Mouse (Mus musculus) lung, adult 2 months (tissue): ENCODE results near the gene Tcirg1. TPM values are rescaled to one million over a fixed set of nuclear protein-coding genes. Genes with fewer than 3 reads are reported as not detected.

Experiments used
- DNase-seq: peaks from one replicate; pipeline ENCODE4 v3.0.0; 2022
- H3K4me1 ChIP-seq: fragments of 200-500 bp; 2 replicates; pipeline ENCODE4 v1.6.1; 2011; ENCODE audit warnings: low read length; ENCODE audit not compliant: control insufficient read depth, insufficient read depth
- H3K4me3 ChIP-seq: fragments of 200-500 bp; replicated peaks from 2 replicates; pipeline ENCODE3; 2011; ENCODE audit warnings: low read depth, mild to moderate bottlenecking, control low read depth, low read length; ENCODE audit errors: extremely low read depth
- CTCF ChIP-seq: fragments of 200-500 bp; IDR thresholded peaks from 2 replicates; pipeline ENCODE4 v1.5.1; 2011; ENCODE audit warnings: mild to moderate bottlenecking, low read length, control low read depth; ENCODE audit not compliant: insufficient read depth
- POLR2A ChIP-seq: fragments of 200-500 bp; IDR thresholded peaks from 2 replicates; pipeline ENCODE4 v1.6.1; 2011; ENCODE audit warnings: low read depth, mild to moderate bottlenecking, control low read depth, low read length, borderline replicate concordance; ENCODE audit errors: extremely low read depth
- WGBS: fragments of 180-500 bp; shearing (Covaris S2); methylation state at CpG from one replicate; pipeline ENCODE4 v1.1.7; 2018; 5-methylcytosine and 5-hydroxymethylcytosine counted together
- polyA plus RNA-seq: library from polyadenylated mRNA; depleted of rRNA; stranded (reverse); fragments of >200 nt; gene quantifications from 2 replicates; pipeline ENCODE4 v1.2.3, GENCODE M21; 2012; rRNA removed

Tcirg1 gene
- 157 and 164 TPM in 2 replicates for polyA plus RNA-seq

- Histone ChIP-seq H3K4me1 (peaks cover 13% of the 10 kb centered on the region), H3K4me3 (peak within 1 kb of the TSS; percentile 65)
- DNase-seq: peak; percentile 87
- WGBS: 3% methylated on average over 36 of the region's 36 CpGs
- TF ChIP-seq POLR2A: peak; percentile 87; the same call in 1 of the 2 replicates
- TF ChIP-seq CTCF: no peak
These were observed at the start of gene Tcirg1 for GRCm38 (mm10) chr19:3906795-3907786. Tcirg1 (minus strand) TSS chr19:3907133.

- no peak for DNase-seq
- TF ChIP-seq POLR2A: no peak
- no peak for TF ChIP-seq CTCF
- WGBS: 58% methylated on average over 4 of the region's 4 CpGs
These were observed 48.9 kb upstream of the Tcirg1 start for GRCm38 (mm10) chr19:3955804-3956203.

GRCm38 (mm10) chr19:3955033-3955432 is 48.1 kb upstream of the Tcirg1 start:
- TF ChIP-seq CTCF: no peak
- TF ChIP-seq POLR2A: no peak
- Histone ChIP-seq H3K4me3 (no peak overlapping the region), H3K4me1 (no peaks in the 10 kb centered on the region)
- DNase-seq: no peak
- WGBS: 64% methylated on average over 3 of the region's 3 CpGs

More at GRCm38 (mm10) chr19:3955804-3956203, 48.9 kb upstream of the Tcirg1 start:
- H3K4me3 ChIP-seq: no peak overlapping the region
- no peaks in the 10 kb centered on the region for H3K4me1 ChIP-seq

DNA sequence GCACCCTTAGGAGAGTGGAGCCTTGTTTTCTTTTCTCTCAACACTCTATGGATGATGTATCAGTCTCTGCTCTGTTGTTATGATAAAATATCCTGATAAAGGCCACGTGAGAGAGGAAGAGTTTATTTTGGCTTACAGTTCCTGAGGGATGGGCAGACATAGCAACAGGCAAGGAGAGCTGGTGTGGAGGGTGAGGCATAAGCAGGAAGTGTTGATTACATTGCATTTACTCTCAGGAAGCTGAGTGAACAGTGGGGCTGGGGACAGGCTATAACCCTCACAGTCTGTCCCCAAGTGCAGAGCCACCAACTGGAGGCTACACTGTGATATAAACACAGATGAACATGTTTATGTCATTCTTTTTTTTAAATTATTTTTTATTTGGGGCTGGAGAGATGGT is 45.2 kb upstream of the Tcirg1 start:
- TF ChIP-seq POLR2A: no peak
- no peak for TF ChIP-seq CTCF
- Histone ChIP-seq H3K4me3 (no peak overlapping the region), H3K4me1 (no peaks in the 10 kb centered on the region)
- no peak for DNase-seq
- 19% methylated on average over 1 of the region's 1 CpGs for WGBS

DNA sequence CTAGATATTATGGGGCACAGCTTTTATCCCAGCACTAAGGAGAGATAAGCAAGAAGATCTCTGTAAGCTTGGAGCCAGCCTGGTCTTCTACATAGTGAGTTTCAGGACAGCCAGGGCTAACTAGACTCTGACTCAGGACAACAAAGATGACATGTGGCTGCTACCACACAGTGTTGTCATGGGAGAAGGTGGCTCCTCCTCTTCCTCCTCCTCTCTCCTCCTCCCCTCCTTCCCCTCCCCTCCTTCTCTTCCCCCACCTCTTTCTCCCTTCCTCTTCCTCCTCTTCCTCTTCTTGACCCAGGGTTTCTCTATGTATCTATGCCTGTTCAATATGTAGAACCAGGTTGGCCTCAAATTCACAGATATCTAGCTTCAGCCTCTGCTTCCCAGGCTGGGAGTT is 44.5 kb upstream of the Tcirg1 start:
- TF ChIP-seq CTCF: no peak
- no peak for TF ChIP-seq POLR2A

DNA sequence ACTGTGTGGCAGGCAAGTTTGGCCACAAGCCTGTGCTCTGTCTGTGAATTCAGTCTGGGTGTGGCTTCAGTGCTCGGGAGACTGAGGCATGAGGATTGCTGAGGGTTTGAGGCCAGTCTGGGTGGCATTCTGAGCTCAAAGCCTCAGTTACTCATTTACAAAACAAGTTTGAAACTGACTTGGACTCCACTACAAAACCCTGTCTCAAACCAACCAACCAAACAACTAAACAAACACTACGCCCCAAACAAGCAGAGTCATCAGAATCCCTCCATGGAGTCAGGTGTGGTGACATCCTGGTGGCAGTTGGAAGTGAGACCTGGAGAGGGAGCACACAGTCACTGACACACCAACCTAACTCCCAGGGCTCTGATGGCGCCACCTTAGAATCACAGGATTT is 43.4 kb upstream of the Tcirg1 start:
- DNase-seq: no peak
- Histone ChIP-seq H3K4me1 (no peaks in the 10 kb centered on the region), H3K4me3 (no peak overlapping the region)
- 87% methylated on average over 3 of the region's 3 CpGs for WGBS
- TF ChIP-seq POLR2A (no peak), CTCF (no peak)

More for the DNA sequence above, 44.5 kb upstream of the Tcirg1 start:
- Histone ChIP-seq H3K4me3 (no peak overlapping the region), H3K4me1 (no peaks in the 10 kb centered on the region)
- DNase-seq: no peak

- DNase-seq: no peak
- no peaks in the 10 kb centered on the region for H3K4me1 ChIP-seq
- H3K4me3 ChIP-seq: no peak overlapping the region
- 81% methylated on average over 14 of the region's 14 CpGs for WGBS
- no peak for TF ChIP-seq CTCF
- no peak for TF ChIP-seq POLR2A
These were observed 41.6 kb upstream of the Tcirg1 start for GRCm38 (mm10) chr19:3948546-3948945.

- Histone ChIP-seq H3K4me3 (no peak overlapping the region), H3K4me1 (no peaks in the 10 kb centered on the region)
- TF ChIP-seq POLR2A (no peak), CTCF (no peak)
- no peak for DNase-seq
- WGBS: 82% methylated on average over 3 of the region's 3 CpGs
These were observed 40.9 kb upstream of the Tcirg1 start for GRCm38 (mm10) chr19:3947813-3948212.

DNA sequence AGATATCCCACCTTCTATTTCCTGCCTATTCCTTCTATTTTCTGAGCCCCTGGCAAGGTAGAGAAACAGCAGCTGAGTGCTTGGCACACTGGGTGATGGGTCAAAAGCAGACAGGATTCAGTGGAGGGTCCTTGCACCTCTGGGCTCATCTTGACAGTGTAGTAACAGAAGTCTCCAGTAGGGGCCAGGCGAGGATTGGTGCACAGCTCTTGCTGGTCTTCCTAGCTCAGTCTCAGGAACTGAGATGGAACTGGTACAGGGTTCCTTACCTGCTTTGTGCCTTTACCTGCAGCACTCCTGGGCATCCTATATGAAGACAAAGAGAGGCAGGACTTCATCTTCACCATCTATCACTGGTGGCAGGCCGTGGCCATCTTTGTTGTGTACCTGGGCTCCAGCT is 39.8 kb upstream of the Tcirg1 start:
- Histone ChIP-seq H3K4me3 (no peak overlapping the region), H3K4me1 (no peaks in the 10 kb centered on the region)
- TF ChIP-seq CTCF: peak; percentile 96
- TF ChIP-seq POLR2A: no peak
- DNase-seq: peak; percentile 64
- 35% methylated on average over 2 of the region's 2 CpGs for WGBS
